Mouse (Mus musculus) lung, embryonic 14.5 days (tissue): ENCODE data around the gene Ankrd27. TPM values are rescaled to one million over a fixed set of nuclear protein-coding genes. Genes with fewer than 3 reads are reported as not detected.
A peak's percentile ranks its signal among the peaks of the same experiment; 100 is the strongest.
"Not testable (repeated sequence)": the region's sequence is repeated elsewhere in the genome, so short reads cannot be mapped to it uniquely, and the experiment has no call there.

Source experiments
- ATAC-seq: fragments of 200-750 bp; cut with Nextera tagmentation; 2 replicates; pipeline ENCODE4 v1.8.0; 2017; ENCODE audit warnings: mild to moderate bottlenecking, moderate TSS enrichment, moderate library complexity; ENCODE audit not compliant: insufficient read depth
- DNase-seq: peaks from one replicate; pipeline ENCODE4 v3.0.0-alpha.2; 2015
- H3K27ac ChIP-seq: fragments of 300-500 bp; sonication (generic); 2 replicates; pipeline ENCODE4 v1.5.1; 2014; ENCODE audit warnings: low read depth, mild to moderate bottlenecking, moderate library complexity
- H3K27me3 ChIP-seq: fragments of 300-500 bp; sonication (generic); 2 replicates; pipeline ENCODE4 v1.6.1; 2014; ENCODE audit warnings: low read length, control low read depth; ENCODE audit not compliant: insufficient read depth
- H3K36me3 ChIP-seq: fragments of 300-500 bp; sonication (generic); 2 replicates; pipeline ENCODE4 v1.6.1; 2014; ENCODE audit warnings: control low read depth; ENCODE audit not compliant: insufficient read depth
- H3K4me1 ChIP-seq: fragments of 300-500 bp; sonication (generic); 2 replicates; pipeline ENCODE4 v1.6.1; 2014; ENCODE audit warnings: antibody characterized with exemption, control low read depth; ENCODE audit not compliant: insufficient read depth
- H3K4me2 ChIP-seq: fragments of 300-500 bp; sonication (generic); 2 replicates; pipeline ENCODE4 v1.6.1; 2014; ENCODE audit warnings: mild to moderate bottlenecking
- H3K4me3 ChIP-seq: fragments of 300-500 bp; sonication (generic); 2 replicates; pipeline ENCODE4 v1.5.1; 2014; ENCODE audit warnings: low read depth, low read length
- H3K9ac ChIP-seq: fragments of 300-500 bp; sonication (generic); 2 replicates; pipeline ENCODE4 v1.6.1; 2014
- H3K9me3 ChIP-seq: fragments of 300-500 bp; sonication (generic); 2 replicates; pipeline ENCODE4 v1.6.1; 2016; ENCODE audit warnings: low read depth, low read length, control low read depth
- CTCF ChIP-seq: IDR thresholded peaks from 2 replicates; pipeline ENCODE4 v1.5.1; 2016; ENCODE audit warnings: antibody characterized with exemption, low read depth
- WGBS: fragments of 180-500 bp; shearing (Covaris S2); extraction: QIAGEN DNeasy Blood & Tissue Kit; methylation state at CpG from one replicate; pipeline ENCODE4 v1.1.7; 2014; 5-methylcytosine and 5-hydroxymethylcytosine counted together
- polyA plus RNA-seq: library from polyadenylated mRNA; unstranded; fragments of >200 nt; fragmentation: Nextera tagmentation; extraction: Ambion mirVana; gene quantifications from 2 replicates; pipeline ENCODE4 v1.2.1, GENCODE M21; 2014

Gene Ankrd27
- polyA plus RNA-seq, 1 experiment from 2014 or later = 38.1 TPM

GRCm38 (mm10) chr7:35556205-35556603, 29.8 kb upstream of the Ankrd27 start, which contains the start of gene Nudt19:
Nudt19 (minus strand) TSS chr7:35556304.
- Histone ChIP-seq H3K4me2 (peak within 1 kb of the TSS; percentile 93), H3K9me3 (no peaks in the 10 kb centered on the region), H3K36me3 (peaks cover 4% of the 10 kb centered on the region; the same call in 1 of the 2 replicates), H3K4me1 (no peaks in the 10 kb centered on the region), H3K4me3 (peak within 1 kb of the TSS; percentile 76), H3K9ac (peak within 1 kb of the TSS; percentile 97), H3K27ac (peak within 1 kb of the TSS; percentile 98), H3K27me3 (no peaks in the 10 kb centered on the region)
- no peak for DNase-seq
- no peak for TF ChIP-seq CTCF
- WGBS = 62% methylated on average over 4 of the region's 4 CpGs
- no peak for ATAC-seq

GRCm38 (mm10) chr7:35556905-35557304, 29.1 kb upstream of the Ankrd27 start:
- no peaks in the 10 kb centered on the region for H3K36me3 ChIP-seq
- TF ChIP-seq CTCF = no peak
- H3K27me3 ChIP-seq = no peaks in the 10 kb centered on the region
- 84% methylated on average over 5 of the region's 5 CpGs for WGBS
- peak overlapping the region; percentile 93; the same call in 1 of the 2 replicates for H3K4me2 ChIP-seq
- ATAC-seq (no peak), DNase-seq (no peak)
- H3K9ac ChIP-seq = no peak overlapping the region
- H3K4me1 ChIP-seq = no peaks in the 10 kb centered on the region
- H3K4me3 ChIP-seq = no peak overlapping the region
- H3K9me3 ChIP-seq = no peaks in the 10 kb centered on the region
- H3K27ac ChIP-seq = no peak overlapping the region

GRCm38 (mm10) chr7:35557577-35557976, 28.5 kb upstream of the Ankrd27 start:
- H3K9me3 ChIP-seq = no peaks in the 10 kb centered on the region
- ATAC-seq (no peak), DNase-seq (no peak)
- H3K9ac ChIP-seq = no peak overlapping the region
- no peak overlapping the region for H3K4me3 ChIP-seq
- H3K4me1 ChIP-seq = no peaks in the 10 kb centered on the region
- H3K4me2 ChIP-seq = no peak overlapping the region
- H3K27me3 ChIP-seq = no peaks in the 10 kb centered on the region
- H3K27ac ChIP-seq = no peak overlapping the region
- WGBS = 62% methylated on average over 3 of the region's 3 CpGs
- no peak for TF ChIP-seq CTCF
- H3K36me3 ChIP-seq = no peaks in the 10 kb centered on the region

GRCm38 (mm10) chr7:35558681-35559080, 27.4 kb upstream of the Ankrd27 start:
- DNase-seq (no peak), ATAC-seq (no peak)
- H3K36me3 ChIP-seq = no peaks in the 10 kb centered on the region
- no peak for TF ChIP-seq CTCF
- no peak overlapping the region for H3K9ac ChIP-seq
- no peak overlapping the region for H3K27ac ChIP-seq
- H3K27me3 ChIP-seq = no peaks in the 10 kb centered on the region
- no peak overlapping the region for H3K4me2 ChIP-seq
- WGBS = 53% methylated on average over 2 of the region's 2 CpGs
- no peaks in the 10 kb centered on the region for H3K9me3 ChIP-seq
- no peaks in the 10 kb centered on the region for H3K4me1 ChIP-seq
- H3K4me3 ChIP-seq = no peak overlapping the region

- no peak overlapping the region for H3K4me2 ChIP-seq
- H3K27ac ChIP-seq = no peak overlapping the region
- H3K36me3 ChIP-seq = no peaks in the 10 kb centered on the region
- no peaks in the 10 kb centered on the region for H3K27me3 ChIP-seq
- DNase-seq (no peak), ATAC-seq (no peak)
- H3K9ac ChIP-seq = no peak overlapping the region
- no peak for TF ChIP-seq CTCF
- 89% methylated on average over 3 of the region's 3 CpGs for WGBS
- H3K4me3 ChIP-seq = no peak overlapping the region
- H3K9me3 ChIP-seq = no peaks in the 10 kb centered on the region
- no peaks in the 10 kb centered on the region for H3K4me1 ChIP-seq
Measured at GRCm38 (mm10) chr7:35559838-35560237, 26.2 kb upstream of the Ankrd27 start.

- Histone ChIP-seq H3K9me3 (no peaks in the 10 kb centered on the region), H3K27ac (no peak overlapping the region), H3K36me3 (no peaks in the 10 kb centered on the region), H3K4me3 (no peak overlapping the region), H3K4me2 (no peak overlapping the region), H3K9ac (no peak overlapping the region), H3K4me1 (no peaks in the 10 kb centered on the region), H3K27me3 (no peaks in the 10 kb centered on the region)
- 62% methylated on average over 11 of the region's 11 CpGs for WGBS
- ATAC-seq (no peak), DNase-seq (no peak)
- TF ChIP-seq CTCF = no peak
Measured at GRCm38 (mm10) chr7:35563071-35563470, 23.0 kb upstream of the Ankrd27 start.

GRCm38 (mm10) chr7:35564067-35564865, 21.8 kb upstream of the Ankrd27 start:
- TF ChIP-seq CTCF = no peak
- 82% methylated on average over 2 of the region's 2 CpGs for WGBS
- Histone ChIP-seq H3K4me3 (no peak overlapping the region), H3K27ac (no peak overlapping the region), H3K36me3 (no peaks in the 10 kb centered on the region), H3K4me1 (no peaks in the 10 kb centered on the region), H3K9ac (no peak overlapping the region), H3K4me2 (no peak overlapping the region), H3K27me3 (no peaks in the 10 kb centered on the region), H3K9me3 (no peaks in the 10 kb centered on the region)
- DNase-seq (no peak), ATAC-seq (no peak)

GRCm38 (mm10) chr7:35564872-35565271, 21.2 kb upstream of the Ankrd27 start:
- H3K4me1 ChIP-seq, DNase-seq, H3K4me2 ChIP-seq, H3K36me3 ChIP-seq, H3K27me3 ChIP-seq, H3K4me3 ChIP-seq, ATAC-seq, H3K27ac ChIP-seq, H3K9ac ChIP-seq, H3K9me3 ChIP-seq: not testable (repeated sequence)
- WGBS = 74% methylated on average over 10 of the region's 10 CpGs

GRCm38 (mm10) chr7:35565965-35566364, 20.1 kb upstream of the Ankrd27 start:
- H3K27ac ChIP-seq, H3K4me1 ChIP-seq, H3K9ac ChIP-seq, H3K4me3 ChIP-seq, H3K27me3 ChIP-seq, H3K4me2 ChIP-seq, DNase-seq, H3K9me3 ChIP-seq, ATAC-seq, H3K36me3 ChIP-seq: not testable (repeated sequence)
- WGBS = 65% methylated on average over 13 of the region's 13 CpGs

GRCm38 (mm10) chr7:35569724-35570123, 16.3 kb upstream of the Ankrd27 start:
- H3K27ac ChIP-seq, H3K9ac ChIP-seq, H3K4me2 ChIP-seq, ATAC-seq, H3K4me1 ChIP-seq, DNase-seq, H3K27me3 ChIP-seq, H3K36me3 ChIP-seq, H3K4me3 ChIP-seq, H3K9me3 ChIP-seq: not testable (repeated sequence)
- 86% methylated on average over 4 of the region's 4 CpGs for WGBS
